ENCODE assay signal across 16 mouse cellular contexts in genomic region chr2:68383964-68384363, GRCm38 (mm10).
"Had no signal": no experiment of that assay in that cellular context is flagged by ENCODE, and none has a peak within 500 bp of the region (broad histone marks: within the 10 kb centered on the region; RNA-seq: fewer than 3 reads in every experiment).

No protein-coding gene starts in this region.

- H3K4me2 ChIP-seq: kidney, embryonic 15.5 days; liver, embryonic 11.5 days; liver, embryonic 15.5 days; neural tube, embryonic 13.5 days had no signal

- DNase-seq: kidney, postnatal 14 days; left cerebral cortex, postnatal 4 days; lung, adult 2 months; lung, postnatal 4 days; midbrain, embryonic 14.5 days; retina, postnatal 1 day; right cerebral cortex, postnatal 4 days; spleen, adult 18-20 months; thymus, adult 2 months; thymus, postnatal 25 days had no signal

- H3K9ac ChIP-seq: kidney, embryonic 15.5 days; liver, embryonic 15.5 days; neural tube, embryonic 13.5 days had no signal

- H3K36me3 ChIP-seq: liver, embryonic 15.5 days; neural tube, embryonic 13.5 days had no signal

- H3K27ac ChIP-seq: kidney, embryonic 15.5 days; liver, embryonic 15.5 days; neural tube, embryonic 13.5 days had no signal

- H3K4me3 ChIP-seq: kidney, embryonic 15.5 days; liver, embryonic 15.5 days; neural tube, embryonic 13.5 days had no signal

- H3K27me3 ChIP-seq: kidney, embryonic 15.5 days; liver, embryonic 15.5 days; neural tube, embryonic 13.5 days had no signal

- ATAC-seq: intestine, postnatal 0 days; lung, postnatal 0 days had no signal

- H3K9me3 ChIP-seq: kidney, embryonic 15.5 days; liver, embryonic 15.5 days; neural tube, embryonic 13.5 days had no signal
